Mouse (Mus musculus): ENCODE results near the gene Ccdc85b.

Ccdc85b gene

DNA sequence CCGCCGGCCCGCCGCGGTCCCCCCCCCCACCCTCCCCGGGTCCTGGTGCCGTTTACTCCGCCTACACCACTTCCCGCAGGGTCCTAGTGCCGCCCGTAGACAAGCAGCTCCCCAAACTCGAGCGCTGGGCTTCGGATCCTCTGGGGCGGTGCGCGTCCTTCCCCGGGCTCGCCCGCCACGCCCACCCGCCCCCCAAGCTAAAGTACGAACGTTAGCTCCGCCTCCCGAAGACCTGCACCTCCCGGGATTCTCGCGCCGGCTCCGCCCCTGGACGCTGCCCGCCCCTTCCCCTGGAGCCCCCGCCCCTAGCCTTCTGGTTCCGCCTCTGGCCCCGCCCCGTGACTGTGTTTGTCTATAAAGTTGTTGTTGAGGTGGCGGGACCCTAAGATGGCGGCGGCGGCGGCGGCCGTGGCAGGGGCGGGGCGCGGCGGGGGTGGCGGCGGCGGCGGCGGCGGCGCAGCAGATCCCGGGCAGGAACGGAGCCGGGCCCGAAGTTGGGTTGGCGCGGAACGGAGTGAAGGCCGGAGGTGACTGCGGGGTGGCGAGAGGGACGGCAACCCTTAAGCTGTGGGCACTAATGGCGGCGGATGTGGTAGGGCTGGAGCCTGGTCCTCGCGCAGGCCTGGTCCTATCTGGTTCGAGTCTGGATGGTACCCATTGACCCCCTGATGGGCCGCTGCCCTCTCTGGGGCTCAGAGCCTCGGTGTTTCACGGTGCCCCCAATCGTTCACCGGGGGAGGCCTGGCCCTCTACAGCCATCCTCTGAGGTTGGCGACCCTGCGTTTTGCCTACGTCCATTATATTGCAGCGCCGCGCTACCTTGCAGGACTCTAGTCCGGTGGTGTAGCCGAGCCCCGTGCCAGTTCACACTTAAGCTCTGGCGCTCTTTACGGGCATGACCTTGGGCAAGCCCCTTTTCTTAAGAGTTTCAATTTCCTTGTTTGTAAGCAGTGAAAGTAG, 32.6 kb downstream of the Ccdc85b start, which contains the start of the genes Drap1 and AI837181:
Gene Drap1, minus strand, starts transcription at position 198 of the 960 bp plus-strand sequence.
Gene AI837181, plus strand, starts transcription at position 363 of the 960 bp plus-strand sequence.
- peak; percentile 94 for DNase-seq (ENCODE audit: low spot score)

DNA sequence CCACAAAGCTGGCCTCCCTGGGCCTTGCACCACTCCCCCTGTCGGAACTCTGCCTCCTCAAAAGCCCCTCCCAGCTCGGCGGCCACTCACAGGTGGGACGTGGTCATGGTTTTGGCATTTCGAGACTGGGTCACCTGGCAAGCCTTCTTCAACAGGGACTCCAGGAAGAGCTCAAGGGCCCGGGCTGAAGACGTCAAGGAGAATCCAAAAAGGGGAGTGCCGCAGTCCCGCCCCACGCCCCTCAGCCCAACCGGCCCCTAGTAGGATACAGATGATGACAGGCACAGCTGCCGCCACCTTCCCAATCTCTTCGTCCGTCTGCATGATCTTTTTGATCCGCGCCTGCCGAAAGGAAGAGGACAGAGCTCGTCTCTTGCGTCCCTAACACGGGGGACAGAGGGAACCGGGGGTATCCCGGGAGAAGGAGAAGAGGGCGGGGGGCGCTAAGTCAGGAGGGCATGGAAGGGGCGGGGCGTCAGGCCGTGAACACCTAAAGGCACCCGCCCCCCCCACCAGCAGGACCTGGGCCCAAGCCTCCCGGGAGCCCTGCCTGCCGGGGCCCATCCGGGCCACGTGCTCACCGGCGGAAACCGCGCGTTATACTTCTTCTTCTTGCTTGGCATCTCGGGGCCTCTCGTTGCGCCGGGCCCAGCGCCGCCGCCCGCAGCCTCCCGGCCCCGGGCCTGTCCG, 33.5 kb downstream of the Ccdc85b start:
- peak; percentile 71 for DNase-seq (ENCODE audit: low spot score)

DNA sequence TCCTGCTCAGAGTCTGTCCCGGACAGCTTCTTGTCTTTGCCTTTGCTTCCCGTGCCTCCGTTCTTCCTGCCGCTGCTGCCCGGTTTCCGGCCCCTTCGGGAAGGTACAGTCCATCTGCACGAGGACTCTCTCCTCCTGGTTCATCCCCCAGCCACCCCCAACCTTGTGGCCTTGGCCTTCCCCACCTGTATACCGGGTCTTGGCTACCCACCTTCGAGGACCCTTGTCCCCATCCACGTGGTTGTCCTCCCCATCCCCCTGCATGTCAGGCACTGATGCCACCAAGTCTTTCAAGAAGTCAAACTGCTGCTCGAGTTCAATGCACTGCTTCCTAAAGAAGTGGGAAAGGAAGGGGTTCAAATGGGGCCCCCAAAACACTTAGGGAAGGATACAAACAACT, 34.1 kb downstream of the Ccdc85b start:
- DNase-seq (ENCODE audit: low spot score) = no peak

DNA sequence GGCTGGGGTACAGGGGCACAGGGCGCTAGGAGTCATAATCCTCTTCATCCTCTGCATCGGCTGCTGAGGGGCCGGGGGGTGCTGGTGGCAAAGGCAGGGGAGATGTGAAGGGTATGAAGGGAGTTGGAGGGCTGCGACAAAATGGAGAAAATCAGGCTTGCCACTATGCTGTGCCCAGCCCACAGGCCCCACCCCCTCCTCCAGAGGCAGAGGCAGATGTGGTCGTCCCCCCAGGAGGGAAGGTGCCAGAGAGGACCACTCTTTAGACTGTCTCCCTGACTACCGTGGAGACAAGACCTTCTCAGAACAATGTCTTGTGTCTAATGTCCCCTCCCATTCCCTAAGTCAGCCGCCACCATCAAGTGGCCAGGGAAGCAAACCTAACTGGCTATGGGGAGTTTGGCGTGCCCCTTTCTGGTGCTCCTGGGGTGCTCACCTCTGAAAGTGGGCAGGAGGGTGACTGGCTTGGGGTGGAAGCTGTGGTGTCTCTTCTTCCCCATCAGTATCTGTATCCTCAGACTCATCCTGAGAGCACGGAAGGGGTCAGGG, 34.7 kb downstream of the Ccdc85b start:
- DNase-seq (ENCODE audit: low spot score) = no peak

DNA sequence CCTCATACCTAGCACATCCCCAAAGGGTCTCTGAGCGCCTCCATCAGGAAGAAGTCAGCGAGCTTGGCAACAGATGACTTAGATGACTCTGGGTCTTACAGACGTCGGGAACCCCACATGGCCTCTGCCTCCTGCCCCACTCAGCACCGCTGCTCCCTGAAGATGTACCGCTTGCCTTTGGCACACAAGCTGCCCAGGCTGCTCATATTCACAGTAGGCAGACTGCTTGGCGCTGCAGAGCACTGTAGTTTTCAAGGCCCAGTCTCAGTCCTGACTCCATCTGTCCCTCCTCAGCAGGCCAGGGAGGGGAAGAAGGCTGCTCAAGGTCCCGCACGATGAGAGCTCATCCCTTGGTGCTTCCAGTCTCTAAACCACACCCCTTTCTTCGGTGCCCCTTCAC, 35.4 kb downstream of the Ccdc85b start:
- no peak for DNase-seq (ENCODE audit: low spot score)

DNA sequence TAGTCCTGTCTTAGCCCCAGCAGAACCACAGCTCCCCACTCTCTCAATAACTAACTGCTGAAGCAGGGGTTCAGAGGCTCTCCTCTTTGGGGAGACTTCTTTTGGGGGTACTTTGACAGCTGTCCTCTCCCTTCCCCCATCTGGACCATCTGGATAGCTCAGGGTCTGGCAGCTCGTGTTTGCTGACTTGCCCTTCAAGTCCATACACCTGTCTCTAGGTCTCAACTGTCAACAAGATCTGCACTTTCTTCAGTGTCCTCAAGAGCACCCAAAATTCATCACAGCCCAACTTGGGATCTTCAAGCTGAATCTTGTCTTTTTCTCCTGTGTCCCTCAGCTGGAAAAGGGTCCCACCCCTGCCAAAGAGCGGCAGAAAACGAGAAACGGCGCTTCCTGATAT, 35.9 kb downstream of the Ccdc85b start:
- no peak for DNase-seq (ENCODE audit: low spot score)

DNA sequence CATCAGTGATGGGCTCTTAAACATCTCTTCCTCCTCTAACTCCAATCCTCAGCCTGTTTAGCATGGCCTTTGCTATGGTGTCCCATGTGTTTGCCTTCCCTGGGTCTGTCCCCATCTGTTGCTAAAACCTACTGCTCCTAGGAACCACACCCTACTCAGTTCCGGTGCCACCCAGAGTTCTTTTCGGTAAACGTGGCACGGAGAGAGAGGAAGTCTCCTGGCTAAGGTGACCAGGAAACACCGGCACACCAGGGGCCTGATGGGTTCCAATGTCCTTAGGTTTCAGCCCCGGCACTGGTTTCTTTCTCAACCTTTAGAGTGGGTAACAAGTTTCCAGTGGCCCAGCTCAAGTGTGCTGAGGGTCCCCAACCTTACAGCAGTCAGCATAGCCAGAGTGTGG, 37.1 kb downstream of the Ccdc85b start:
- DNase-seq (ENCODE audit: low spot score) = no peak

DNA sequence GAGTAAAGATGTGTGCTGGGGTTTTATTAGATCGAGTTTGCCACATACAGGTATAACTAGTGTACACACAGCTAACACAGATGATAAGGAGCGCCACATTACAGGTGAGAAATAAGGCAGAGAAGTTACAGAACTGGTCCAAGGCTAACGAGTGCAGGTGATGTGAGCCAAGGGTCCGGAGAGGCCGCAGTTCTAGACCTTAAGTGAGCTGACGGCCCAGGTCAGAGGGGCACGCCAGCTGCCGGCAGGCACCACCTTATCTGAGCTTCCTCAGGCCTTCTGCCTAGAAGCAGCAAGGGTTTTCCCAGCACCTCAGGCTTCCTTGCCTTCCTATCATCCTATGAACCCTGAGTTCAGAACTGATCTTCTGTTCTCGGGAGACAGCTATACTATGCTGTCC, 38.1 kb downstream of the Ccdc85b start:
- DNase-seq (ENCODE audit: low spot score) = no peak

DNA sequence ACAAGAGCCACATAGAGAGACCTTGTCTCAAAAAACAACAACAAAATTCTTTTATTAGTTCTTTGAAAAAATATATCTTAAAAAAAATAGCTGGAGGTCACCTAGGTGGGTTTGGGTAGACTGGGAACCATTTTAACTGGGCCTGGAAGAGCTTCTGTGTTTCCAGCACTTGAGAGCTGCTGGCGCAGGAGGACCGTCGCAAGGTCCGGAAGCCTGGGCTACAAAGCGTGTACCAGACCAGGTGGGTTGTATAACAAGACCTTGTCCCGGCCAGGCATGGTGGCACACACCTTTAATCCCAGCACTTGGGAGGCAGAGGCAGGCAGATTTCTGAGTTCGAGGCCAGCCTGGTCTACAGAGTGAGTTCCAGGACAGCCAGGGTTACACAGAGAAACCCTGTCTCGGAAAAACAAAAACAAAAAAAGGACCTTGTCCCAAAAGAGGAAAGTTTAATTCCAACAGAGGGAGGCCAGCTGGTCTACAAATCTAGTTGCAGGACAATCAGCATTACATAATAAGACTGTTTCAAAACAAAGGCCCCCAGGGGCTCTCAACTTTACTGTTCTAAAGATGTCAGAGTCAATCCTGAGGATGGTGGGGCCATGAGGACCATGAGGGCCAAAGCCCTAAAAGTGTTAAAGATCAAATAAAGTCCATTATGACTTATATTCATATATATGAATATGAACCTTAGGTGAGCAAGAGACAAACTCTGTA, 38.8 kb downstream of the Ccdc85b start:
- no peak for DNase-seq (ENCODE audit: low spot score)

DNA sequence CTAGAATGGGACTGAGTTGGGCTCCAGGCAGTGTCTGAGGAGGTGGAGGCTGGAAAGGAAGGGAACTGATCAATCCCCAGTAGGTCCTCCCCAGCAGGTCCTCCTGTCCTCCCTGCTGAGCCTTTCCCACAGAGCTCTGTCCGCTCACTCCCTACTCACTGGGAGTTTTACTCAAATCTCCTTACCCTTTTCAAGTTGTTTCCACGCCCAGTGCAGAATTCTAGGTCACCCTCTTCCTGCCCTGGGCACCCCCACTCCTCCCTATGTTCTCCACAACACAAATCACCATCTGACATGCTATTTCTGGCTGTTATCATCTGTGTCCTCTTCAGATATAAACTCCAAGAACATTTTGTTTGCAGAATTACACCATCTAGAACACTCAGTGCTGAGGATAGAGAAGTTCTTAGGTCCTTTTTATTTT, 43.1 kb downstream of the Ccdc85b start:
- peak; percentile 70 for DNase-seq (ENCODE audit: low spot score)

DNA sequence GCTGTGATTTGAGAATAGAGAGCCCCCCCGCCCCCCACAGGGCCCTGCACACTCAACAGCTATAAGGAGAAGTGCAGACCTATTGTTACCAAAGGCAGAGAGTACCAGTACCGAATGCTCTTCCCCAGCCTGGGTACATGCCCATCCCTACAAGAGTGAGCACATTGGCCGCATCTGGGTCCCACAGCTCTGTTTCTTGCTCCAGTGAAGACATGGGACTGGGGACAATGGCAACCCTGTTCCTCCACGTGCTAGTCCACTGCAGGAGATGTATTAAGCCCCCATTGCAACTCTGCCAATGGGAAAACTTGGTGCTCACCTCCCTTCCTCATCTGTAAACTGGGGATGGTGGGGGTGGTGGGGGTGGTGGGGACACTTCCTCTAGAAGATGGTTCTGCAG, 43.9 kb downstream of the Ccdc85b start:
- no peak for DNase-seq (ENCODE audit: low spot score)

DNA sequence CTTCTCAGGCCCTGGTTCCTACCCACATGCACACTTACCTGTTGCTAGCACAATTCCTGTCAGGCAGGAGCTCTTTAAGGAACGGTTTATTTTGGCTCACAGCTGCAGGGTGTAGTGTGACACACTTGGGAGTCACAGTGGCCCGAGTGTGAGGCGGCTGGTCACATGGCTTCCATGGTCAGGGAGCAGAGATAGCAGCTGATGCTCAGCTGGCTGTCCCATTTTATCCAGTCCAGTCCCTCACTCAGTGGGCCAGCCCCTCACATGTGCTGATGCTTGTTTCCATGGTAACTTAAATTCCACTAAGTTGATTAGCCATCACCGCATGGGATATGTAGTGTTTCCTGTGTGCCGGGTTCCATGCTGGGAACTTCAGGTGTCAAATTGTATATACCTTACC, 45.7 kb downstream of the Ccdc85b start:
- DNase-seq (ENCODE audit: low spot score) = no peak

DNA sequence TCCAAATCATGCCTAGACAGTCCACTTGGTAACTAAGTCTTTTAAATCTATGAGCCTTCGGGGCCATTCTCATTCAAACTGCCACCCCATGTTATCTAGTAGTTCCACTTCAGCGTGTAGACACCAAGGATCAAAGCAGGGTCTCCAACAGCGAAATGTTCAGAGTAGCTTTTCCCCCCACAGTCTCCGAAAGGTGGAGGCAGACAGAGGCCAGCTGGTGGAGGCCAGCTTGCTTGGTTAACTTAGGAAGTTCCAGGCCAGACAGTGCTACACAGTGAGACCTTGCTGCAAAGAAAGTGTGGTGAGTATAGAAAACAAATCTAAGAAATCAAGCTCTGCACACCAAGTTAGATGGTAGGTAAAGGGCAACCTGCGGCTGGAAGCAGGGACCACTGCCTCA, 47.1 kb downstream of the Ccdc85b start:
- no peak for DNase-seq (ENCODE audit: low spot score)

DNA sequence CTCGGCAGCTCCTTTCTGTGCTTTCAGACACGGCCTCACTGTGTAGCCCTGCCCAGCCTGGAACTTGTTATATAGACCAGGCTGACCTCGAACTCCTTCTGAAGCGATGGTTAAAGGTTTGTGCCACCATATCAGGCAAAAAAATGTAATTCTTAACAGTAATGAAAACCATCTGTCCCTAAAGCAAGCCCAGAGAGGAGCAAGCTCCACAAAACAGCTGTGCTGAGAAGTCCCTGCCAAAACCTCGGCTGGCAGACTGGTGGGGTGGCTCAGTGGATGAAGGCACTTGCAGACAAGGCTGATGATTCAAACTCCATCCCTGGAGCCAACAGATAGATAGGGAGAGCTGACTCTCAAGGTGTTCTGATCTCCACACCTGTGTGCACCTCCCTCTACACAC, 48.6 kb downstream of the Ccdc85b start:
- no peak for DNase-seq (ENCODE audit: low spot score)

DNA sequence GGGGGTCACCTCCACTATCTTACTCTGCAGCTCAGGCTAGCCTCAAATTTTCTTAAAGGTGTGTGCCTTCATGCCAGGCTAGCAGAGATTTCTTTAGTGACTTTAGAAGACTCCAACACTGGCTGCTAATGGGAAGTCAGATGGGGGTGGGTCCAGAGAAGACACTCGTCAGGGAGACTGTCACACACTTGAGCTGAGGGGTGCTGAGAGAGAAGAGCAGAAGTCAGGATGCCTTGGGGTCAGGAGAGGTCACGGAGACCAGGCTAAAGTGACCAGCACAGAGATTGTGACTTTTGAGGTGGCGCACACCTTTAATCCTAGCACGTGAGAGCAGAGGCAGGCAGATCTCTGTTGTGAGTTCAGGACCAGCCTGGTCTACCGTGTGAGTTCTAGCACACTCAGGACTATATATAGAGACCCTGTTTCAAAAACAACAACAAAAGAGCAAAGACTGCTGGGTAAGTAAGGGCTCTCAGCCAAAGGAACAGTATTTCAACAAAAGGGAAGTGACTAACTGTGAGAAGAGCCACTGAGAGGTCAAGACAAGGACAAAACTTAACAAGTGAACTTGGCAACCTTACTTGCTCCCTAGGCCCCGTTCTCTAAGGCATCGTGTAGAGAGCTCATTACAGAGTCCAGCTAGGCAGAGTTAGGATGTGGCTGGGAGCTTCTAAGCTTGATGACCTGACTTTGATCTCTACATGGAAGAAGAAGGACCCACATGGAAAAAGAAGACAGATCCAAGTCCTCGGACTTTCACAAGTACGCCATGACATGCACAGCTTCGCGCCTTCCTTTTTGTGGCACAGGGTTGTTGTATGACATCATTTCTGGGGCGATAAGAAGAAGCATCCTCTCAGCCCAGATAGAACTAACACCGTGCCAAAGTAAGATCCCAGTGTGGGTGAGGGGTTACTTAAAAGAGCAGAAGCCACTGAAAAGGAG, 49.4 kb downstream of the Ccdc85b start:
- no peak for DNase-seq (ENCODE audit: low spot score)

DNA sequence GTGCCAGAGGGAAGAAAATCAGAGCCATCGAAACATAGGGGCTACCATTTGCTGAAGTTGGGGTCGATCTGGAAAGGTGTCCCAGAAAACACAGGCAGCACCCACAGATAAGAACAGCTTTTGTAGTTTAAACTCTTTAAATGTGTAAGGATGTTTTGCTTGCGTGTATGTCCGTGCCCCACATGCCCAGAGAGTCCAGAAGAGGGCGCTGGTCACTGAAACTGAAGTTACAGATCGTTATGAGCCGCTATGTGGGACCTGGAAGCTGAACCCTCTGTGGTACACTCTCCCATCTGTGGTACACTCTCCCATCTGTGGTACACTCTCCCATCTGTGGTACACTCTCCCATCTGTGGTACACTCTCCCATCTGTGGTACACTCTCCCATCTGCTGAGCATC, 50.6 kb downstream of the Ccdc85b start:
- DNase-seq (ENCODE audit: low spot score) = no peak

DNA sequence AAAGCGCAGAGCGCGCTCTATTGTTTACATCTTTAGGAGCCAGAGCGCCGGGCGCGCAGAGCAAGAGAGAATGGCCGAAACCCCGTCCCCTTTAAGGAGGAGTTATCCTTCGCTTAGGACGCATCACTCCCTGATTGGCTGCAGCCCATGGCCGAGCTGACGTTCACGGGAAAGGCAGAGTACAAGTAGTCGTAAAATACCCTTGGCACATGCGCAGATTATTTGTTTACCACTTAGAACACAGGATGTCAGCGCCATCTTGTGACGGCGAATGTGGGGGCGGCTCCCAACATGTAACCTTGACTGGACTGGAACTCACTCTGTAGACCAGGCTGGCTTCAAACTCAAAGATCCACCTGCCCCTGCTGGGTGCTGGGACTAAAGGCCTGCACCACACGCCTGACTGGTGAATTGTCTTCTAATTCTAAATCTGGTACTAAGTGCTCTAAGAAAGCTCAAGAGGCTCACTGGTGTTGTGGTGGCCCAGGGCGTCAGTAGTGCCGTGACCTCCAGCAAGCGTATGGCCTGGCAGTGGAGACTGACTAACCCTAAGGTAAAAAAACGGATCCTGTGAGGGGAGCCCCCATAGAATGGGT, 51.1 kb downstream of the Ccdc85b start:
- peak; percentile 57 for DNase-seq (ENCODE audit: low spot score)

DNA sequence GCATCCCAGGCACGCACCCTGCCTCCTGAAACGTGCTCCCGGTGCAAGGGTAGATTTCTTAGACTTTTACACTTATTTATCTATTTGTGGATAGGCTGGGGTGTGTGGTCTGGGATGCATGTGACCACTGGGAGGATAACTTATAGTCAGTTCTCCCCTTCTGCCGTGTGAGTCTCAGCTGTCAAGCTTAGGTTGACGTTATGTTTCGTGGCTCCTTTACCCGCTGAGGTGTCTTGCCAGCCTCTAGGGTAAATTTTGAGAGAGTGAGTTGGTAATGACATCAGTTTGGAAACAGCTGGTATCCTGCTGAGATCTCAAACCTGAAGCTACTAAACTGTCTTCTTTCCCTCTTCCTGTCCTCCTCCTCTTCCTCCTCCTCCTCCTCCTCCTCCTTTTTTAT, 51.8 kb downstream of the Ccdc85b start:
- no peak for DNase-seq (ENCODE audit: low spot score)

Measured in ovary, adult 18-20 months (tissue).